ENCODE assay signal across 24 mouse cellular contexts in genomic region chr7:75259945-75260344, GRCm38 (mm10). TPM values are rescaled to one million over a fixed set of nuclear protein-coding genes. Genes with fewer than 3 reads are reported as not detected.
A peak's percentile ranks its signal among the peaks of the same experiment; 100 is the strongest.
DNase-seq lines count a peak whose midpoint lies in the region; ATAC-seq lines count a peak whose summit lies in the region.
"Had no signal": no experiment of that assay in that cellular context is flagged by ENCODE, and none has a peak within 500 bp of the region (broad histone marks: within the 10 kb centered on the region; RNA-seq: fewer than 3 reads in every experiment).

No protein-coding gene starts in this region.

- H3K9ac ChIP-seq in neural tube, embryonic 13.5 days: no peak overlapping the region
- H3K9ac ChIP-seq in neural tube, embryonic 14.5 days (replicated peaks; ENCODE audit: low read depth, low read length): no peak overlapping the region
- H3K9ac ChIP-seq: hindbrain, embryonic 14.5 days; liver, postnatal 0 days had no signal

- H3K4me2 ChIP-seq in neural tube, embryonic 13.5 days: no peak overlapping the region
- no peak overlapping the region for H3K4me2 ChIP-seq in neural tube, embryonic 14.5 days (ENCODE audit: low read depth, low read length)
- H3K4me2 ChIP-seq: hindbrain, embryonic 14.5 days; liver, embryonic 11.5 days had no signal

- no peak overlapping the region for H3K4me3 ChIP-seq in neural tube, embryonic 13.5 days
- H3K4me3 ChIP-seq in neural tube, embryonic 14.5 days (ENCODE audit: low read depth, low read length): no peak overlapping the region
- H3K4me3 ChIP-seq: gastrocnemius, adult 2 months; heart, embryonic 10.5 days; midbrain, embryonic 10.5 days; myocyte had no signal

- peaks cover 4% of the 10 kb centered on the region; the same call in 1 of the 2 replicates for H3K4me1 ChIP-seq in neural tube, embryonic 13.5 days (replicated peaks)
- H3K4me1 ChIP-seq in neural tube, embryonic 14.5 days (ENCODE audit: control insufficient read depth, insufficient read depth, low read length): no peaks in the 10 kb centered on the region
- H3K4me1 ChIP-seq: heart, embryonic 10.5 days; midbrain, embryonic 10.5 days had no signal

- H3K27ac ChIP-seq in neural tube, embryonic 13.5 days (replicated peaks): peak overlapping the region; percentile 56
- H3K27ac ChIP-seq in neural tube, embryonic 14.5 days (ENCODE audit: low read depth, low read length): 0 out of 2 replicates have a peak overlapping the region, but pooled peaks have one; percentile 25
- H3K27ac ChIP-seq: gastrocnemius, adult 2 months; heart, embryonic 10.5 days; hindbrain, embryonic 14.5 days; midbrain, embryonic 10.5 days had no signal

- 11% methylated on average over 3 of the region's 3 CpGs for WGBS in neural tube, embryonic 13.5 days
- WGBS in neural tube, embryonic 14.5 days: 22% methylated on average over 3 of the region's 3 CpGs

- ATAC-seq in neural tube, embryonic 13.5 days (ENCODE audit: low read depth): peak; percentile 65; the same call in 1 of the 2 replicates
- peak; percentile 76 for ATAC-seq in neural tube, embryonic 14.5 days (ENCODE audit: low read depth)
- ATAC-seq: liver, postnatal 0 days; lung, postnatal 0 days; midbrain, embryonic 16.5 days had no signal

- H3K9me3 ChIP-seq in neural tube, embryonic 13.5 days: no peaks in the 10 kb centered on the region
- H3K9me3 ChIP-seq in neural tube, embryonic 14.5 days (ENCODE audit: control insufficient read depth, low read length): no peaks in the 10 kb centered on the region
- H3K9me3 ChIP-seq: heart, embryonic 10.5 days; midbrain, embryonic 10.5 days had no signal

- no peak for DNase-seq in neural tube, embryonic 10.5 days (ENCODE audit: extremely low spot score, low spot score)
- peak; percentile 42 for DNase-seq in hindlimb bud, embryonic 11.5 days (ENCODE audit: extremely low spot score, low read depth, low spot score)
- no peak for DNase-seq in thymus, adult 18-20 months
- no peak for DNase-seq in right cerebral cortex, postnatal 4 days
- DNase-seq in adrenal gland, postnatal 14 days: no peak
- DNase-seq: adrenal gland, postnatal 10 days; cerebellum, adult 8-10 months; gastrocnemius, adult 2 months; heart, postnatal 4 days; kidney, adult 8-10 months; kidney, postnatal 25 days; liver, postnatal 0 days; right cerebral cortex, postnatal 25 days; thymus, postnatal 25 days had no signal

- no peaks in the 10 kb centered on the region for H3K36me3 ChIP-seq in neural tube, embryonic 13.5 days
- H3K36me3 ChIP-seq in neural tube, embryonic 14.5 days (ENCODE audit: control insufficient read depth, insufficient read depth, low read length): no peaks in the 10 kb centered on the region
- H3K36me3 ChIP-seq: heart, embryonic 10.5 days; midbrain, embryonic 10.5 days had no signal

- no peaks in the 10 kb centered on the region for H3K27me3 ChIP-seq in neural tube, embryonic 13.5 days
- no peaks in the 10 kb centered on the region for H3K27me3 ChIP-seq in neural tube, embryonic 14.5 days (ENCODE audit: control insufficient read depth, insufficient read depth, low read length)

RNA-seq across cellular contexts. Expression of gene Sv2b, which starts 49.1 kb away (rescaled TPM):
- 12.0 and 12.3 TPM in 2 replicates for polyA plus RNA-seq in neural tube, embryonic 13.5 days (2015; fragmentation: Nextera tagmentation; extraction: Ambion mirVana)
- polyA plus RNA-seq in neural tube, embryonic 14.5 days (2014; fragmentation: Nextera tagmentation; extraction: Ambion mirVana): 18.9 and 20.6 TPM in 2 replicates
- 0.45 and 0.67 TPM in 2 replicates for total RNA-seq in adrenal gland, postnatal 14 days (2021)
- total RNA-seq: MEL had no signal
- polyA plus RNA-seq: liver, postnatal 0 days had no signal
